26 mouse cellular contexts compared by ENCODE assay signal in genomic region chr7:100274507-100274906, GRCm38 (mm10).
"Had no signal": no experiment of that assay in that cellular context is flagged by ENCODE, and none has a peak within 500 bp of the region (broad histone marks: within the 10 kb centered on the region; RNA-seq: fewer than 3 reads in every experiment).

No protein-coding gene starts in this region.

- DNase-seq: forebrain, postnatal 0 days; gastrocnemius, postnatal 14 days; gastrocnemius, postnatal 36 days; heart, adult 11 months; heart, adult 2 months; heart, postnatal 14 days; heart, postnatal 36 days; kidney, adult 11 months; kidney, adult 2 months; kidney, adult 9 months; kidney, postnatal 14 days; kidney, postnatal 36 days; layer of hippocampus, adult 9-11 months; layer of hippocampus, postnatal 36 days; left cerebral cortex, postnatal 4 days had no signal

- H3K9me3 ChIP-seq: heart, embryonic 13.5 days; heart, embryonic 15.5 days; hindbrain, embryonic 13.5 days; hindbrain, embryonic 15.5 days; kidney, embryonic 15.5 days; limb, embryonic 12.5 days; limb, embryonic 15.5 days had no signal

- H3K4me1 ChIP-seq: heart, embryonic 15.5 days; hindbrain, embryonic 13.5 days; hindbrain, embryonic 15.5 days; kidney, embryonic 15.5 days; limb, embryonic 12.5 days; limb, embryonic 15.5 days had no signal

- H3K27ac ChIP-seq: heart, adult 2 months; heart, embryonic 13.5 days; heart, embryonic 15.5 days; hindbrain, embryonic 13.5 days; hindbrain, embryonic 15.5 days; hindbrain, postnatal 0 days; kidney, embryonic 15.5 days; kidney, postnatal 0 days; limb, embryonic 12.5 days; limb, embryonic 15.5 days had no signal

- H3K36me3 ChIP-seq: heart, embryonic 15.5 days; limb, embryonic 15.5 days had no signal

- ATAC-seq: forebrain, postnatal 0 days; hindbrain, postnatal 0 days; intestine, embryonic 16.5 days had no signal

- H3K9ac ChIP-seq: forebrain, postnatal 0 days; heart, embryonic 13.5 days; heart, embryonic 15.5 days; hindbrain, embryonic 13.5 days; hindbrain, embryonic 15.5 days; kidney, embryonic 15.5 days; limb, embryonic 12.5 days; limb, embryonic 15.5 days had no signal

- H3K27me3 ChIP-seq: heart, embryonic 13.5 days; heart, embryonic 15.5 days; hindbrain, embryonic 13.5 days; hindbrain, embryonic 15.5 days; kidney, embryonic 15.5 days; limb, embryonic 12.5 days; limb, embryonic 15.5 days had no signal

- H3K4me2 ChIP-seq: heart, embryonic 11.5 days; heart, embryonic 13.5 days; heart, embryonic 15.5 days; hindbrain, embryonic 13.5 days; hindbrain, embryonic 15.5 days; kidney, embryonic 15.5 days; limb, embryonic 12.5 days; limb, embryonic 15.5 days had no signal

- H3K4me3 ChIP-seq: heart, adult 2 months; heart, embryonic 13.5 days; heart, embryonic 15.5 days; hindbrain, embryonic 13.5 days; hindbrain, embryonic 15.5 days; kidney, embryonic 15.5 days; limb, embryonic 12.5 days; limb, embryonic 15.5 days had no signal
